Mouse (Mus musculus) heart, embryonic 13.5 days (tissue): ENCODE data around the gene Nppb. TPM values are rescaled to one million over a fixed set of nuclear protein-coding genes. Genes with fewer than 3 reads are reported as not detected.
A peak's percentile ranks its signal among the peaks of the same experiment; 100 is the strongest.

Experiments used
- ATAC-seq: fragments of 200-750 bp; cut with Nextera tagmentation; 2 replicates; pipeline ENCODE4 v1.8.0; 2017; ENCODE audit warnings: moderate TSS enrichment; ENCODE audit not compliant: insufficient number of reproducible peaks, low FRiP score, low TSS enrichment; ENCODE audit errors: extremely low read depth
- H3K27ac ChIP-seq: fragments of 300-500 bp; sonication (generic); replicated peaks from 2 replicates; pipeline ENCODE4 v1.5.1; 2015; ENCODE audit warnings: moderate library complexity, mild to moderate bottlenecking, inconsistent platforms
- H3K27me3 ChIP-seq: fragments of 300-500 bp; sonication (generic); replicated peaks from 2 replicates; pipeline ENCODE4 v1.6.1; 2015; ENCODE audit warnings: mild to moderate bottlenecking, inconsistent platforms
- H3K36me3 ChIP-seq: fragments of 300-500 bp; sonication (generic); 2 replicates; pipeline ENCODE4 v1.6.1; 2015; ENCODE audit warnings: mild to moderate bottlenecking, inconsistent platforms
- H3K4me1 ChIP-seq: fragments of 300-500 bp; sonication (generic); 2 replicates; pipeline ENCODE4 v1.6.1; 2015; ENCODE audit warnings: inconsistent platforms
- H3K4me2 ChIP-seq: fragments of 300-500 bp; sonication (generic); 2 replicates; pipeline ENCODE4 v1.6.1; 2015; ENCODE audit warnings: inconsistent platforms, mild to moderate bottlenecking, moderate library complexity
- H3K4me3 ChIP-seq: fragments of 300-500 bp; sonication (generic); 2 replicates; pipeline ENCODE4 v1.5.1; 2015; ENCODE audit warnings: moderate library complexity, mild to moderate bottlenecking, inconsistent platforms
- H3K9ac ChIP-seq: fragments of 300-500 bp; sonication (generic); 2 replicates; pipeline ENCODE4 v1.6.1; 2015; ENCODE audit warnings: inconsistent platforms, mild to moderate bottlenecking, moderate library complexity
- H3K9me3 ChIP-seq: fragments of 300-500 bp; sonication (generic); 2 replicates; pipeline ENCODE4 v1.6.1; 2016; ENCODE audit warnings: inconsistent platforms
- WGBS: fragments of 180-500 bp; shearing (Covaris S2); methylation state at CpG from one replicate; pipeline ENCODE4 v1.1.7; 2015; ENCODE audit warnings: mixed read lengths; 5-methylcytosine and 5-hydroxymethylcytosine counted together
- polyA plus RNA-seq: library from polyadenylated mRNA; unstranded; fragments of >200 nt; fragmentation: Nextera tagmentation; extraction: Ambion mirVana; gene quantifications from 2 replicates; pipeline ENCODE4 v1.2.1, GENCODE M21; 2015

Nppb gene
- polyA plus RNA-seq, 1 experiment from 2014 or later = 187 TPM

- 72% methylated on average over 4 of the region's 4 CpGs for WGBS
- no peaks in the 10 kb centered on the region for H3K36me3 ChIP-seq
- no peaks in the 10 kb centered on the region for H3K9me3 ChIP-seq
- H3K27ac ChIP-seq = no peak overlapping the region
- ATAC-seq = no peak
- no peak overlapping the region for H3K4me2 ChIP-seq
- peaks cover 37% of the 10 kb centered on the region for H3K27me3 ChIP-seq
- H3K4me1 ChIP-seq = no peaks in the 10 kb centered on the region
- no peak overlapping the region for H3K9ac ChIP-seq
- no peak overlapping the region for H3K4me3 ChIP-seq
Observed at GRCm38 (mm10) chr4:147977726-147978125, 7.9 kb upstream of the Nppb start.

- WGBS = 83% methylated on average over 6 of the region's 6 CpGs
Observed at GRCm38 (mm10) chr4:147978391-147978790, 7.2 kb upstream of the Nppb start.

GRCm38 (mm10) chr4:147979441-147979860, 6.1 kb upstream of the Nppb start:
- Histone ChIP-seq H3K36me3 (no peaks in the 10 kb centered on the region), H3K9ac (no peak overlapping the region), H3K27me3 (peaks cover 33% of the 10 kb centered on the region), H3K4me2 (no peak overlapping the region), H3K27ac (no peak overlapping the region), H3K4me3 (no peak overlapping the region), H3K4me1 (no peaks in the 10 kb centered on the region), H3K9me3 (no peaks in the 10 kb centered on the region)
- WGBS = 70% methylated on average over 7 of the region's 7 CpGs
- ATAC-seq = no peak

More at GRCm38 (mm10) chr4:147978391-147978790, 7.2 kb upstream of the Nppb start:
- no peak overlapping the region for H3K9ac ChIP-seq
- ATAC-seq = no peak
- no peak overlapping the region for H3K4me2 ChIP-seq
- peaks cover 34% of the 10 kb centered on the region for H3K27me3 ChIP-seq
- no peaks in the 10 kb centered on the region for H3K36me3 ChIP-seq
- no peaks in the 10 kb centered on the region for H3K9me3 ChIP-seq
- H3K4me3 ChIP-seq = no peak overlapping the region
- H3K27ac ChIP-seq = no peak overlapping the region
- H3K4me1 ChIP-seq = no peaks in the 10 kb centered on the region

GRCm38 (mm10) chr4:147993571-147994095, 8.0 kb downstream of the Nppb start:
- ATAC-seq = no peak
- Histone ChIP-seq H3K36me3 (no peaks in the 10 kb centered on the region), H3K9ac (no peak overlapping the region), H3K4me2 (no peak overlapping the region), H3K27ac (no peak overlapping the region), H3K27me3 (peaks cover 17% of the 10 kb centered on the region), H3K4me3 (no peak overlapping the region), H3K9me3 (no peaks in the 10 kb centered on the region), H3K4me1 (no peaks in the 10 kb centered on the region)
- 53% methylated on average over 7 of the region's 7 CpGs for WGBS

- WGBS = 80% methylated on average over 3 of the region's 3 CpGs
- H3K4me3 ChIP-seq = no peak overlapping the region
- peaks cover 17% of the 10 kb centered on the region for H3K27me3 ChIP-seq
- H3K36me3 ChIP-seq = no peaks in the 10 kb centered on the region
- H3K4me2 ChIP-seq = no peak overlapping the region
- H3K4me1 ChIP-seq = peaks cover 15% of the 10 kb centered on the region
- H3K9me3 ChIP-seq = no peaks in the 10 kb centered on the region
- H3K9ac ChIP-seq = no peak overlapping the region
- H3K27ac ChIP-seq = no peak overlapping the region
- ATAC-seq = no peak
Observed at GRCm38 (mm10) chr4:147995311-147995710, 9.7 kb downstream of the Nppb start.

- ATAC-seq = peak; percentile 59; the same call in 1 of the 2 replicates
- peak within 1 kb of the TSS; percentile 37 for H3K4me3 ChIP-seq
- WGBS = 19% methylated on average over 12 of the region's 12 CpGs
- H3K4me2 ChIP-seq = peak within 1 kb of the TSS; percentile 29
- H3K9ac ChIP-seq = peak within 1 kb of the TSS; percentile 61
- H3K27ac ChIP-seq = peak within 1 kb of the TSS; percentile 67
- H3K27me3 ChIP-seq = peaks cover 9% of the 10 kb centered on the region
- H3K36me3 ChIP-seq = peaks cover 16% of the 10 kb centered on the region
- peaks cover 19% of the 10 kb centered on the region for H3K4me1 ChIP-seq
- H3K9me3 ChIP-seq = no peaks in the 10 kb centered on the region
Observed at GRCm38 (mm10) chr4:148000202-148000772, 14.7 kb downstream of the Nppb start, which contains the start of gene Nppa. Nppa (plus strand) TSS chr4:148000722.

GRCm38 (mm10) chr4:148001013-148001789, 15.6 kb downstream of the Nppb start:
- no peak for ATAC-seq
- peaks cover 25% of the 10 kb centered on the region for H3K36me3 ChIP-seq
- H3K9ac ChIP-seq = peak overlapping the region; percentile 61
- peak overlapping the region; percentile 37 for H3K4me3 ChIP-seq
- peak overlapping the region; percentile 29 for H3K4me2 ChIP-seq
- H3K27ac ChIP-seq = peak overlapping the region; percentile 67
- peaks cover 8% of the 10 kb centered on the region; the same call in 1 of the 2 replicates for H3K27me3 ChIP-seq
- H3K9me3 ChIP-seq = no peaks in the 10 kb centered on the region
- 67% methylated on average over 17 of the region's 17 CpGs for WGBS
- peaks cover 19% of the 10 kb centered on the region for H3K4me1 ChIP-seq

- peaks cover 8% of the 10 kb centered on the region; the same call in 1 of the 2 replicates for H3K27me3 ChIP-seq
- H3K4me2 ChIP-seq = peak overlapping the region; percentile 29
- peak overlapping the region; percentile 37 for H3K4me3 ChIP-seq
- no peaks in the 10 kb centered on the region for H3K9me3 ChIP-seq
- 30% methylated on average over 8 of the region's 8 CpGs for WGBS
- no peak overlapping the region for H3K27ac ChIP-seq
- H3K9ac ChIP-seq = 0 out of 2 replicates have a peak overlapping the region, but pooled peaks have one; percentile 61
- no peak for ATAC-seq
- H3K4me1 ChIP-seq = peaks cover 19% of the 10 kb centered on the region
- peaks cover 31% of the 10 kb centered on the region for H3K36me3 ChIP-seq
Observed at GRCm38 (mm10) chr4:148001866-148002265, 16.3 kb downstream of the Nppb start.

GRCm38 (mm10) chr4:148004361-148004760, 18.8 kb downstream of the Nppb start:
- Histone ChIP-seq H3K4me3 (no peak overlapping the region), H3K27me3 (no peaks in the 10 kb centered on the region; the same call in 1 of the 2 replicates), H3K4me1 (peaks cover 14% of the 10 kb centered on the region), H3K4me2 (no peak overlapping the region), H3K36me3 (peaks cover 56% of the 10 kb centered on the region), H3K9me3 (no peaks in the 10 kb centered on the region), H3K9ac (no peak overlapping the region), H3K27ac (no peak overlapping the region)
- no peak for ATAC-seq
- 73% methylated on average over 7 of the region's 7 CpGs for WGBS

GRCm38 (mm10) chr4:148008412-148008811, 22.8 kb downstream of the Nppb start:
- peaks cover 97% of the 10 kb centered on the region for H3K36me3 ChIP-seq

GRCm38 (mm10) chr4:148009641-148010040, 24.1 kb downstream of the Nppb start:
- H3K4me2 ChIP-seq = no peak overlapping the region
- no peak overlapping the region for H3K27ac ChIP-seq
- H3K9me3 ChIP-seq = no peaks in the 10 kb centered on the region
- H3K4me3 ChIP-seq = no peak overlapping the region
- ATAC-seq = no peak
- H3K4me1 ChIP-seq = no peaks in the 10 kb centered on the region
- H3K27me3 ChIP-seq = no peaks in the 10 kb centered on the region
- WGBS = 57% methylated on average over 2 of the region's 2 CpGs
- peaks cover 99% of the 10 kb centered on the region for H3K36me3 ChIP-seq
- H3K9ac ChIP-seq = no peak overlapping the region

More at GRCm38 (mm10) chr4:148008412-148008811, 22.8 kb downstream of the Nppb start:
- Histone ChIP-seq H3K4me2 (no peak overlapping the region), H3K4me1 (no peaks in the 10 kb centered on the region), H3K27me3 (no peaks in the 10 kb centered on the region), H3K9me3 (no peaks in the 10 kb centered on the region), H3K9ac (no peak overlapping the region), H3K4me3 (no peak overlapping the region), H3K27ac (no peak overlapping the region)
- WGBS = 74% methylated on average over 4 of the region's 4 CpGs
- ATAC-seq = no peak
